Mouse (Mus musculus): ENCODE data around the gene Sod2. TPM values are rescaled to one million over a fixed set of nuclear protein-coding genes. Genes with fewer than 3 reads are reported as not detected.
"Not testable (repeated sequence)": the region's sequence is repeated elsewhere in the genome, so short reads cannot be mapped to it uniquely, and the experiment has no call there.

The Sod2 gene
- polyA plus RNA-seq, 1 experiment, result 159 TPM

- DNase-seq (ENCODE audit: low read depth), result peak; percentile 81
- peak; percentile 26; the same call in 1 of the 2 replicates for TF ChIP-seq CTCF (IDR thresholded peaks at IDR 0.05; ENCODE audit: borderline replicate concordance, extremely low read depth, insufficient read depth, insufficient read length)
These were observed 37.4 kb downstream of the Sod2 start for GRCm38 (mm10) chr17:13043846-13044673.

DNA sequence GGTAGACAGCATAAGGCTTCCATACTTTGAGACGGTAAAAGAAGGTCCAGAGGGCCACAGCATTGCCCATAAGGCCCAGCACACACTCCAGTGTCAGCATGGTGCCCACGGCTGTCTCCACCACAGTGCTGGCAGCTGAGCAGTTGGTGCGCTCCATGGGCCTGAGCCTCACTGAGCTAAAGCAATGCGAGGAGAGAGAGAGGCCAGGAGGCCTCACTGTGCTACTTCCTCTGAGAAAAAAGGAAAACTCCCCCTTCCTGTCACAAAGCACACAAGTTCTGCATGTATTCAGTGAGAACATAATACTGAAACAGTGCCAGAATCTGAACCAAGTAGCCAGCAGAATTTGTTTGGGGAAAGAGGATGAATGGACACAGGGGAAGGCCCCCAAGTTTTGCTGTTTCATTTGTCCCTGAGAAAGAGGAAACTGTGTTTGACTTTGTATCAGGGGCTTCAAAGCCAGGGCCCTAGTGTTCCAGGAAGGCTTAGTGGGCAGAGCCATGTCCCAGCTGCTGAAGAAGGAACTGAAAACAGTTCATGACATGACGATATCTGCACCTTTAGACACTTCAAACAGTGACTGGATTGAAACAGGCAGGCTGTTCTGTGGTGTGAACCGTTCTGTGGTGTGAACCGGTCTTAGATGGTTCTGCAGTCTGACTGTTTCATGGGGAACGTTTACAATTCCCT is 45.6 kb downstream of the Sod2 start, which contains the start of gene Gpr31b:
TSS of gene Gpr31b (minus strand) at position 173 of the 690 bp plus-strand sequence.
- DNase-seq (ENCODE audit: low read depth), result not testable (repeated sequence)

DNA sequence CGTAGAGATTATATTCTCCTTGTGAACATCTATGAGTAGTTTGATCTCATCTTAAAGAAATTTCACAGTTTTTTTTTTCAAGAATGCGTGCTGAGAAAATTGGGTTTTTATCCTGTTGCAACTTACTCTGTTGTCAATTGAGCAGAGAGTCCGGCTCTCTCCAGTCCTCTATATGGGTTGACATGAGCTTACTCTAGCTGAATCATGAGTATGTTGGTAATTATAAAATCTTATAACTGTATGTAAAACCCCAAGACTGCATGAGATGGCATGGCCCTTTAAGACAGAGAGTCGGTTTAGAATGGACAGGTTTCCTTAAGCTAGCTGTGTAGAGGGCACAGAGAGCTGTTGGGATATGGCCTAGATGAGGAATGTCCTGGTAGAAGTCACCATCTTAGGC is 54.2 kb downstream of the Sod2 start, which contains the start of gene Tcp10b:
TSS of gene Tcp10b (plus strand) at position 301 of the 400 bp plus-strand sequence.
- not testable (repeated sequence) for DNase-seq (ENCODE audit: low read depth)

- DNase-seq (ENCODE audit: low read depth), result not testable (repeated sequence)
These were observed 56.2 kb downstream of the Sod2 start for GRCm38 (mm10) chr17:13062882-13063281.

DNA sequence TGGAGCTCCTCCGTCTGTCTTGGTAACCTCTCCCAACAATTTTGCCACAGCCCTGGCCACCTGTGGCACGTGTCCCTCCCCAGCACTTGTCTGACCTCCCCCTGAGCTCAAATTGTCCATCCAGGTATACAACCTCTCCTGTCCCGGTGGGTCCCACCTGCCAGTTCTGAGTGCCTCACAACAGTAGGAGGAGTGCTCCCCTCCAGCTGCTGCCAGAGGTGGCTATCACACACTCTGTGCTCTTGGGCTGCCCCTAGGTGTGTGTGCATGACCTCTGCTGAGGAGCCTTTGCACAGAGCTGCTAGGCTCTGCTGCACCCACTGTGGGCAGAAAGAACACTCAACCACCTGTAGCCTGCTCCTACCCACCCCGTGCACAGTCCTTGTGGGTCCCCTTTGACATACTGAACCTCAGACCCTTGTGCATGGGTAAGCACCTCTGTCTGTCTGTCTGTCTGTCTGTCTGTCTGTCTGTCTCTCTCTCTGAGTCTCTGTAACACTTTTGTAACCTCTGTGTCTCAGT is 61.3 kb downstream of the Sod2 start:
- not testable (repeated sequence) for DNase-seq (ENCODE audit: low read depth)

DNA sequence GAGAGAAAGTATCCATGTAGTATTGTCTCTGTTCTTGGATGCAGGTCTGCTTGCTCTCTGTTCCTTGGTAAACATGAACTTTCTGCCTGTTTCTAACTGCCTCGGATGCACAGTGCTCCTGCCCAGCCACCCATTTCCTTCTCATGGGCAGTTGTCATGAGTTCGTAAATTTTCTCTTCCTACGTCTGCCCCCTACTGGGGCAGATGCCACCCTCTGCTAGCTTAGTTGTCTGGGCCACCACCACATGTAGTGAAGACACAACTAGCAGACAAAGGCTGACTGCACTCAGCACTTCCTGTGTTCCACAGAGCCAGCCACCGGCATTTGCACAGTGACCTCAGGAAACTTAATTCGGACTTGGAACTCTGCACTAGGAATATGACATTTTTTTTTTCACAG is 62.6 kb downstream of the Sod2 start:
- DNase-seq (ENCODE audit: low read depth), result not testable (repeated sequence)

Other genes starting within 250 kb of the Sod2 start
- gene Igf2r, start 237.2 kb upstream of the Sod2 start, polyA plus RNA-seq (2012; rRNA removed), result 16.4 and 24.5 TPM in 2 replicates
- 0.07 and 0.08 TPM in 2 replicates for gene Mas1, start 138.7 kb upstream of the Sod2 start, polyA plus RNA-seq (2012; rRNA removed)
- 0.05 TPM in 1 of 2 replicates, not detected in the other for gene Mrgprh, start 130.8 kb upstream of the Sod2 start, polyA plus RNA-seq (2012; rRNA removed)
- 4.0 and 5.3 TPM in 2 replicates for gene Pnldc1, start 96.6 kb upstream of the Sod2 start, polyA plus RNA-seq (2012; rRNA removed)
- gene Tcp1, start 91.1 kb upstream of the Sod2 start, polyA plus RNA-seq (2012; rRNA removed), result 187 and 246 TPM in 2 replicates
- gene Mrpl18, start 90.5 kb upstream of the Sod2 start, polyA plus RNA-seq (2012; rRNA removed), result 56.8 and 58.2 TPM in 2 replicates
- gene Acat3, start 66.2 kb upstream of the Sod2 start, polyA plus RNA-seq (2012; rRNA removed), result 0.39 and 0.74 TPM in 2 replicates
- 122 and 143 TPM in 2 replicates for gene Acat2, start 46.1 kb upstream of the Sod2 start, polyA plus RNA-seq (2012; rRNA removed)
- gene Wtap, start 12.7 kb upstream of the Sod2 start, polyA plus RNA-seq (2012; rRNA removed), result 75.7 and 83.7 TPM in 2 replicates
- gene Gpr31b, start 45.5 kb downstream of the Sod2 start, polyA plus RNA-seq (2012; rRNA removed), result 0.07 and 0.15 TPM in 2 replicates
- gene Tcp10b, start 54.3 kb downstream of the Sod2 start, polyA plus RNA-seq (2012; rRNA removed), result 0.27 and 0.40 TPM in 2 replicates
- gene Unc93a, start 125.0 kb downstream of the Sod2 start, polyA plus RNA-seq (2012; rRNA removed), result 0.05 and 0.08 TPM in 2 replicates
- gene Smok2a, start 214.3 kb downstream of the Sod2 start, polyA plus RNA-seq (2012; rRNA removed), result not detected in 2 replicates
- gene Smok2b, start 223.4 kb downstream of the Sod2 start, polyA plus RNA-seq (2012; rRNA removed), result not detected in 2 replicates